Mouse (Mus musculus) lung, adult 2 months (tissue): ENCODE data around the gene Ttc7.

ENCODE experiments used
- CTCF ChIP-seq: fragments of 200-500 bp; IDR thresholded peaks from 2 replicates; pipeline ENCODE4 v1.5.1; 2011; ENCODE audit warnings: mild to moderate bottlenecking, low read length, control low read depth; ENCODE audit not compliant: insufficient read depth
- POLR2A ChIP-seq: fragments of 200-500 bp; IDR thresholded peaks from 2 replicates; pipeline ENCODE4 v1.6.1; 2011; ENCODE audit warnings: low read depth, mild to moderate bottlenecking, control low read depth, low read length, borderline replicate concordance; ENCODE audit errors: extremely low read depth

DNA sequence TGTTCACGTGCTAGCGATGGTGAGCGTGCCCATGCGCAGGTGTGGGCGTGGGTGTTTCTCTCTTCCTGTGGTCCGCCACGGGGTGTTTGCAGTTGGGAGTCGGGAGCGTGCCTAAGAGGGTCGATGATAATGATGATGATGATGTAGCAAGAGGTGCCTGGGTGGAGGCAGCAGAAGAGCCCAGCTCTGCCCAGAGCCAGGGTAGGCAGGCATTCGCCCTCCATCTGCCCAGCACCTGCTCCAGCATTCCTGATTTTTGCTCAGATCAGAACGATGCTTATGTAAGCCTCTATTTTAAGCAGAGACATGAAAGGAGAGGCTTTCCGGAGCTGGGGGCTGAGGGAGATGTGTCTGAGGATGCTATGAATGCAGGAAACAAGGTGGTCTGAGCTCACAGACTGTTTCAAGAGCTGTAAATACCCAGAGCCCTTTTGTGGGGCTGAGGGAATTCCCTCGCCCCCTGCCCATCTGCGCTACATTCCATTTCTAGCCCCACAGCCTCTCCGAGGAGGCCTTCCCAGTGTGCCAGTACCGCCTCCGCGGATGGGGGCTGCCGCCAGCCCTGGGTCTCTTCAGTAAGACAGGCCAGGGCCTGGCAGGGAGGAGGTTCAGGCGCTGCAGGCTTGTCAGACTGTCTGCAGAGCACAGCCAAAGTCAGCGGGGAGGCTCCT lies 47.7 kb downstream of the Ttc7 start:
- TF ChIP-seq POLR2A (no peak), CTCF (no peak)
